Mouse (Mus musculus) small intestine, adult 2 months (tissue): ENCODE data around the gene Bmper.

Experiments
- CTCF ChIP-seq: fragments of 200-500 bp; IDR thresholded peaks from 2 replicates; pipeline ENCODE4 v1.5.1; 2012; ENCODE audit warnings: low read depth, mild to moderate bottlenecking, control low read depth, inconsistent platforms, low read length, moderate library complexity, mixed read lengths; ENCODE audit not compliant: insufficient replicate concordance, insufficient read length; ENCODE audit errors: extremely low read depth
- POLR2A ChIP-seq: fragments of 200-500 bp; IDR thresholded peaks from 2 replicates; pipeline ENCODE4 v1.6.1; 2012; ENCODE audit warnings: low read depth, mild to moderate bottlenecking, control low read depth, inconsistent platforms, low read length, moderate library complexity

DNA sequence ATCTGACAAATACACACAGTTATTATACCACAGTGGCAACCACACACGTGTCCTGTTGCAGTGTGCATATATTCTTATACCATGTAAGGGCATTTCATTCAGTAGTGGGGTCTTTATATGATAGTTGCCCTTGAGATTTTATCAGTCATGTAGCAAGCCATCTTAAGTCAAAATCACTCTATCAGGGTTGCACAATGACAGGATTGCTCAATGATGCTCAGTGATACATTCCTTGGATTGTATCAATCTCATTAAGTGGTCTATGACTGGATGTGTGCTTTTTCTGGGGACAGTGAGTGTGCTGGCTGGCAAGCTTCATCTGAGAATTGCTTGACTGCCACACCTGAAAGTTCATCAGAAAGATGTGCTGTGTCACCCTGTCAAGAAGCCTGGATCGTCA is 135.2 kb downstream of the Bmper start:
- TF ChIP-seq CTCF (no peak), POLR2A (no peak)
